ENCODE assay signal across 19 mouse cellular contexts in genomic region chr14:20645547-20645946, GRCm38 (mm10). TPM values are rescaled to one million over a fixed set of nuclear protein-coding genes. Genes with fewer than 3 reads are reported as not detected.
A peak's percentile ranks its signal among the peaks of the same experiment; 100 is the strongest.
DNase-seq lines count a peak whose midpoint lies in the region; ATAC-seq and TF ChIP-seq lines count a peak whose summit lies in the region.
"Had no signal": no experiment of that assay in that cellular context is flagged by ENCODE, and none has a peak within 500 bp of the region (broad histone marks: within the 10 kb centered on the region; RNA-seq: fewer than 3 reads in every experiment).

No protein-coding gene starts in this region.

- no peak for TF ChIP-seq EP300 in CH12.LX (IDR thresholded peaks at IDR 0.05; ENCODE audit: low read length)

- no peaks in the 10 kb centered on the region for H3K27me3 ChIP-seq in hindbrain, postnatal 0 days (ENCODE audit: insufficient read depth, low read length)
- no peaks in the 10 kb centered on the region for H3K27me3 ChIP-seq in hindbrain, embryonic 14.5 days (ENCODE audit: control insufficient read depth, insufficient read depth, low read length)
- H3K27me3 ChIP-seq in lung, embryonic 14.5 days (ENCODE audit: insufficient read depth, low read length) = no peaks in the 10 kb centered on the region
- H3K27me3 ChIP-seq in CH12.LX (replicated peaks) = no peaks in the 10 kb centered on the region
- H3K27me3 ChIP-seq in Patski = no peaks in the 10 kb centered on the region
- H3K27me3 ChIP-seq: forebrain, embryonic 13.5 days; hindbrain, embryonic 15.5 days; neural tube, embryonic 12.5 days had no signal

- no peak for DNase-seq in hindbrain, postnatal 0 days (ENCODE audit: low spot score)
- no peak for DNase-seq in hindbrain, embryonic 14.5 days (ENCODE audit: low spot score)
- peak; percentile 35 for DNase-seq in lung, embryonic 14.5 days
- DNase-seq in lung, adult 18-20 months = no peak
- DNase-seq in CH12.LX (ENCODE audit: extremely low read depth) (no peak), Patski (ENCODE audit: low read depth, low spot score) (no peak)
- no peak for DNase-seq in right cerebral cortex, adult 18-20 months
- DNase-seq: cerebellum, adult 9-11 months; kidney, adult 9 months; layer of hippocampus, postnatal 36 days; left cerebral cortex, postnatal 4 days; lung, postnatal 14 days; thymus, postnatal 36 days had no signal

- CTCF ChIA-PET in Patski (lab: Charles Lee) = interaction anchor here (1.4 kb wide), 1 partner anchor 13 kb away, joined by 10 read pairs; no protein-coding TSS in a partner anchor

- H3K9me3 ChIP-seq in hindbrain, postnatal 0 days (ENCODE audit: low read length) = no peaks in the 10 kb centered on the region
- no peaks in the 10 kb centered on the region for H3K9me3 ChIP-seq in hindbrain, embryonic 14.5 days (ENCODE audit: control insufficient read depth, low read length)
- no peaks in the 10 kb centered on the region for H3K9me3 ChIP-seq in lung, embryonic 14.5 days (ENCODE audit: low read depth, low read length)
- no peaks in the 10 kb centered on the region for H3K9me3 ChIP-seq in CH12.LX (replicated peaks; ENCODE audit: low read length)
- H3K9me3 ChIP-seq: embryonic facial prominence, embryonic 10.5 days; forebrain, embryonic 13.5 days; hindbrain, embryonic 15.5 days; neural tube, embryonic 12.5 days had no signal

- TF ChIP-seq POLR2A in CH12.LX (IDR thresholded peaks at IDR 0.05; ENCODE audit: low read depth, low read length) = no peak

- in situ Hi-C loops in CH12.LX (cut with MboI; ENCODE audit: low pct_ligation_motif_present, low pct_unique_long_range_greater_than_20kb, low sequenced_read_pairs) (no loop called here), Patski (cut with MboI; ENCODE audit: low pct_unique_long_range_greater_than_20kb) (no loop called here)

- H3K9ac ChIP-seq in hindbrain, postnatal 0 days (replicated peaks; ENCODE audit: low read length) = no peak overlapping the region
- H3K9ac ChIP-seq in hindbrain, embryonic 14.5 days = no peak overlapping the region
- H3K9ac ChIP-seq in lung, embryonic 14.5 days = no peak overlapping the region
- H3K9ac ChIP-seq in CH12.LX (ENCODE audit: insufficient read depth, low read depth) = no peak overlapping the region
- H3K9ac ChIP-seq: forebrain, embryonic 13.5 days; hindbrain, embryonic 15.5 days; neural tube, embryonic 12.5 days had no signal

- dilution Hi-C loops in CH12.LX (cut with MboI; ENCODE audit: extremely low pct_ligation_motif_present, extremely low pct_unique_long_range_greater_than_20kb, low sequenced_read_pairs) = no loop called here

- no peaks in the 10 kb centered on the region; the same call in 1 of the 2 replicates for H3K79me2 ChIP-seq in CH12.LX (replicated peaks; ENCODE audit: control insufficient read depth, extremely low read depth, insufficient read depth, poor library complexity, severe bottlenecking)

- H3K4me2 ChIP-seq in hindbrain, postnatal 0 days (ENCODE audit: low read depth, low read length) = no peak overlapping the region
- H3K4me2 ChIP-seq in hindbrain, embryonic 14.5 days (replicated peaks) = no peak overlapping the region
- H3K4me2 ChIP-seq in lung, embryonic 14.5 days = no peak overlapping the region
- no peak overlapping the region for H3K4me2 ChIP-seq in CH12.LX (ENCODE audit: insufficient read depth, low read depth, poor library complexity, severe bottlenecking)
- H3K4me2 ChIP-seq: forebrain, embryonic 13.5 days; hindbrain, embryonic 15.5 days; liver, embryonic 11.5 days; neural tube, embryonic 12.5 days had no signal

- peak; percentile 49 for TF ChIP-seq RAD21 in CH12.LX (IDR thresholded peaks at IDR 0.05; ENCODE audit: low read depth, low read length)

- ATAC-seq in hindbrain, postnatal 0 days = no peak
- ATAC-seq in hindbrain, embryonic 14.5 days (ENCODE audit: low FRiP score) = no peak
- no peak for ATAC-seq in lung, embryonic 14.5 days (ENCODE audit: insufficient read depth)
- ATAC-seq in Patski = no peak
- ATAC-seq: forebrain, embryonic 13.5 days had no signal

- H3K4me1 ChIP-seq in hindbrain, postnatal 0 days (ENCODE audit: insufficient read depth, low read length) = no peaks in the 10 kb centered on the region
- H3K4me1 ChIP-seq in hindbrain, embryonic 14.5 days (replicated peaks; ENCODE audit: control insufficient read depth, insufficient read depth, low read length) = peaks cover 6% of the 10 kb centered on the region; the same call in 1 of the 2 replicates
- H3K4me1 ChIP-seq in lung, embryonic 14.5 days (ENCODE audit: insufficient read depth) = 0 out of 2 replicates have a peak, but pooled peaks cover 2% of the 10 kb centered on the region
- H3K4me1 ChIP-seq in CH12.LX (ENCODE audit: control insufficient read depth in 1 of 2, insufficient read depth in 2 of 2) = peaks cover 0 to 9% of the 10 kb centered on the region in 2 experiments; a peak in 2 of 4 replicates
- H3K4me1 ChIP-seq: neural tube, embryonic 12.5 days had no signal

- H3K4me3 ChIP-seq in hindbrain, postnatal 0 days (ENCODE audit: low read length) = no peak overlapping the region
- H3K4me3 ChIP-seq in hindbrain, embryonic 14.5 days (replicated peaks; ENCODE audit: low read length) = no peak overlapping the region
- no peak overlapping the region for H3K4me3 ChIP-seq in lung, embryonic 14.5 days (ENCODE audit: low read depth, low read length)
- H3K4me3 ChIP-seq in CH12.LX (replicated peaks in 1 of 3; ENCODE audit: low read depth in 2 of 3, low read length in 2 of 3, poor library complexity in 1 of 3) = no peak overlapping the region
- H3K4me3 ChIP-seq: embryonic facial prominence, embryonic 10.5 days; forebrain, embryonic 13.5 days; hindbrain, embryonic 15.5 days; neural tube, embryonic 12.5 days had no signal

- H3K27ac ChIP-seq in hindbrain, postnatal 0 days = no peak overlapping the region
- H3K27ac ChIP-seq in hindbrain, embryonic 14.5 days = no peak overlapping the region
- no peak overlapping the region for H3K27ac ChIP-seq in lung, embryonic 14.5 days (ENCODE audit: low read depth)
- no peak overlapping the region for H3K27ac ChIP-seq in CH12.LX (ENCODE audit: insufficient read depth, low read depth)
- H3K27ac ChIP-seq: embryonic facial prominence, embryonic 10.5 days; forebrain, embryonic 13.5 days; hindbrain, embryonic 15.5 days; neural tube, embryonic 12.5 days had no signal

- TF ChIP-seq CTCF in hindbrain, postnatal 0 days (IDR thresholded peaks at IDR 0.05; ENCODE audit: low read depth) = 0 out of 2 replicates have a peak, but pooled peaks have one; percentile 13
- peak; percentile 41 for TF ChIP-seq CTCF in lung, embryonic 14.5 days (IDR thresholded peaks at IDR 0.05; ENCODE audit: low read depth)
- TF ChIP-seq CTCF in CH12.LX (conservative IDR thresholded peaks at IDR 0.05 in 1 of 2, IDR thresholded peaks at IDR 0.05 in 1 of 2; ENCODE audit: low read depth in 2 of 2, low read length in 2 of 2) = peak in 1 of 2 experiments; percentile 65; a peak in 2 of 4 replicates
- TF ChIP-seq CTCF in Patski (IDR thresholded peaks at IDR 0.05) = peak; percentile 40

- no peaks in the 10 kb centered on the region for H3K36me3 ChIP-seq in hindbrain, postnatal 0 days (ENCODE audit: insufficient read depth, low read length)
- H3K36me3 ChIP-seq in hindbrain, embryonic 14.5 days (replicated peaks; ENCODE audit: control insufficient read depth, insufficient read depth) = no peaks in the 10 kb centered on the region
- no peaks in the 10 kb centered on the region for H3K36me3 ChIP-seq in lung, embryonic 14.5 days (ENCODE audit: insufficient read depth)
- peaks cover 0 to 5% of the 10 kb centered on the region in 2 experiments for H3K36me3 ChIP-seq in CH12.LX (replicated peaks in 1 of 2; ENCODE audit: control insufficient read depth in 1 of 2, insufficient read depth in 1 of 2, low read length in 1 of 2)
- H3K36me3 ChIP-seq: embryonic facial prominence, embryonic 10.5 days; hindbrain, embryonic 15.5 days; neural tube, embryonic 12.5 days had no signal

- POLR2A ChIA-PET in Patski (lab: Charles Lee) = no interaction called here

- WGBS in hindbrain, postnatal 0 days = 30% methylated on average over 3 of the region's 3 CpGs
- 31% methylated on average over 3 of the region's 3 CpGs for WGBS in hindbrain, embryonic 14.5 days
- WGBS in lung, embryonic 14.5 days = 29% methylated on average over 3 of the region's 3 CpGs

RNA-seq across cellular contexts. Expression of gene Usp54, which starts 4.7 kb away (rescaled TPM):
- 27.5 and 30.2 TPM in 2 replicates for total RNA-seq in hindbrain, postnatal 0 days (2014; rRNA removed)
- 5.8 and 5.9 TPM in 2 replicates for polyA plus RNA-seq in hindbrain, postnatal 0 days (2015; fragmentation: Nextera tagmentation; extraction: Ambion mirVana)
- polyA plus RNA-seq in hindbrain, embryonic 14.5 days (2014; fragmentation: Nextera tagmentation; extraction: Ambion mirVana) = 13.1 and 13.2 TPM in 2 replicates
- 10.0 and 11.8 TPM in 2 replicates for polyA plus RNA-seq in lung, embryonic 14.5 days (2014; fragmentation: Nextera tagmentation; extraction: Ambion mirVana)
- total RNA-seq in CH12.LX (2012; rRNA removed) (5.3 TPM in 2 replicates), CH12.LX (2014; rRNA removed) (4.5 and 5.4 TPM in 2 replicates)
- polyA plus RNA-seq in CH12.LX (2012; ENCODE audit: insufficient read length, low read depth) (9.1 and 11.7 TPM in 2 replicates), Patski (2021) (21.6 TPM)

RNA-seq across cellular contexts. Expression of gene Myoz1, which starts 10.8 kb away (rescaled TPM):
- total RNA-seq in hindbrain, postnatal 0 days (2014; rRNA removed) = 1.4 TPM in 1 of 2 replicates, not detected in the other
- polyA plus RNA-seq in hindbrain, postnatal 0 days (2015; fragmentation: Nextera tagmentation; extraction: Ambion mirVana) = 0.35 TPM in 1 of 2 replicates, not detected in the other
- polyA plus RNA-seq in hindbrain, embryonic 14.5 days (2014; fragmentation: Nextera tagmentation; extraction: Ambion mirVana) = not detected in 2 replicates
- polyA plus RNA-seq in lung, embryonic 14.5 days (2014; fragmentation: Nextera tagmentation; extraction: Ambion mirVana) = 0.24 and 0.87 TPM in 2 replicates
- total RNA-seq in CH12.LX (2012; rRNA removed) = 1.0 and 1.7 TPM in 2 replicates
- 1.6 and 2.4 TPM in 2 replicates for total RNA-seq in CH12.LX (2014; rRNA removed)
- 2.3 and 2.6 TPM in 2 replicates for polyA plus RNA-seq in CH12.LX (2012; ENCODE audit: insufficient read length, low read depth)
- polyA plus RNA-seq in Patski (2021) = not detected
- total RNA-seq: layer of hippocampus, postnatal 36 days; left cerebral cortex, postnatal 4 days; megakaryocyte-erythroid progenitor cell, adult 5-6 weeks had no signal
- polyA plus RNA-seq: forebrain, embryonic 13.5 days; hindbrain, embryonic 15.5 days had no signal

RNA-seq across cellular contexts. Expression of gene Synpo2l, which starts 22.6 kb away (rescaled TPM):
- total RNA-seq in hindbrain, postnatal 0 days (2014; rRNA removed) = 0.11 and 0.52 TPM in 2 replicates
- polyA plus RNA-seq in hindbrain, postnatal 0 days (2015; fragmentation: Nextera tagmentation; extraction: Ambion mirVana) = 0.20 and 0.23 TPM in 2 replicates
- polyA plus RNA-seq in hindbrain, embryonic 14.5 days (2014; fragmentation: Nextera tagmentation; extraction: Ambion mirVana) = 0.07 and 0.09 TPM in 2 replicates
- 0.75 and 2.8 TPM in 2 replicates for polyA plus RNA-seq in lung, embryonic 14.5 days (2014; fragmentation: Nextera tagmentation; extraction: Ambion mirVana)
- total RNA-seq in CH12.LX (2012; rRNA removed) (0.04 TPM in 2 replicates), CH12.LX (2014; rRNA removed) (not detected in 2 replicates)
- polyA plus RNA-seq in CH12.LX (2012; ENCODE audit: insufficient read length, low read depth) (0.13 and 0.26 TPM in 2 replicates), Patski (2021) (0.55 TPM)

RNA-seq across cellular contexts. Expression of gene Sec24c, which starts 28.6 kb away (rescaled TPM):
- 166 and 179 TPM in 2 replicates for total RNA-seq in hindbrain, postnatal 0 days (2014; rRNA removed)
- 52.5 and 58.7 TPM in 2 replicates for polyA plus RNA-seq in hindbrain, postnatal 0 days (2015; fragmentation: Nextera tagmentation; extraction: Ambion mirVana)
- 84.9 and 87.1 TPM in 2 replicates for polyA plus RNA-seq in hindbrain, embryonic 14.5 days (2014; fragmentation: Nextera tagmentation; extraction: Ambion mirVana)
- 96.0 and 100 TPM in 2 replicates for polyA plus RNA-seq in lung, embryonic 14.5 days (2014; fragmentation: Nextera tagmentation; extraction: Ambion mirVana)
- 95.9 and 103 TPM in 2 replicates for total RNA-seq in CH12.LX (2012; rRNA removed)
- 51.2 and 57.0 TPM in 2 replicates for total RNA-seq in CH12.LX (2014; rRNA removed)
- polyA plus RNA-seq in CH12.LX (2012; ENCODE audit: insufficient read length, low read depth) = 107 and 122 TPM in 2 replicates
- polyA plus RNA-seq in Patski (2021) = 113 TPM

RNA-seq across cellular contexts. Expression of gene Fut11, which starts 49.2 kb away (rescaled TPM):
- total RNA-seq in hindbrain, postnatal 0 days (2014; rRNA removed) = 18.0 and 19.2 TPM in 2 replicates
- polyA plus RNA-seq in hindbrain, postnatal 0 days (2015; fragmentation: Nextera tagmentation; extraction: Ambion mirVana) = 24.5 and 26.2 TPM in 2 replicates
- 25.1 and 31.8 TPM in 2 replicates for polyA plus RNA-seq in hindbrain, embryonic 14.5 days (2014; fragmentation: Nextera tagmentation; extraction: Ambion mirVana)
- 29.2 and 30.2 TPM in 2 replicates for polyA plus RNA-seq in lung, embryonic 14.5 days (2014; fragmentation: Nextera tagmentation; extraction: Ambion mirVana)
- total RNA-seq in CH12.LX (2012; rRNA removed) = 2.6 and 2.9 TPM in 2 replicates
- 3.5 and 3.7 TPM in 2 replicates for total RNA-seq in CH12.LX (2014; rRNA removed)
- polyA plus RNA-seq in CH12.LX (2012; ENCODE audit: insufficient read length, low read depth) = 3.8 and 4.0 TPM in 2 replicates
- polyA plus RNA-seq in Patski (2021) = 9.2 TPM
